Mouse (Mus musculus) erythroblast, embryonic 14.5 days (primary cell): ENCODE measurements around the gene Cntn5.

ENCODE experiments used
- GATA1 ChIP-seq: IDR thresholded peaks from 2 replicates; pipeline ENCODE4 v1.6.1; 2012; ENCODE audit warnings: low read length, inconsistent platforms, mixed read lengths
- TAL1 ChIP-seq: IDR thresholded peaks from 3 replicates; pipeline ENCODE4 v1.6.1; 2012; ENCODE audit warnings: low read length, inconsistent platforms, mixed read lengths

DNA sequence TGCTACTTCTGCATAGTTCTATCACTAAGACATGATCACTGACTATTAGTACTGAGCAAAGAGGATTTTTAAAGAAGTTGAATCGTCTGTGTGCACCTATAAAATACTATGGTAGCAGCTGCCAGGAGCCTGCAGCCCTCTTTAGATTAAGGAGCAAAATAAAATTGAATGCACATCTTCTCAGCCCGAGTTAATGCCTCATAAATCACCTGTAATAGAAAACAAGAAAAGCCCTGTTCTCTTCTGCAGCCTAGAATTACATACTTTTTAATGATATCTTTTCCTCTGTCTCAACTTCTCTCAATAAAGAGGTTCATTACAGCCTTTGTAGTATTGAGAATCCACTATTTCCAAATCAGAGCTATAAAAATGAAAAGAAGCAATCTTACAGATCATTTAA is 109.5 kb downstream of the Cntn5 start:
- TF ChIP-seq GATA1: no peak
- no peak for TF ChIP-seq TAL1
